Mouse (Mus musculus): ENCODE data around the gene Gm10073. TPM values are rescaled to one million over a fixed set of nuclear protein-coding genes. Genes with fewer than 3 reads are reported as not detected.
"Not testable (repeated sequence)": the region's sequence is repeated elsewhere in the genome, so short reads cannot be mapped to it uniquely, and the experiment has no call there.

The Gm10073 gene
- total RNA-seq, 2 experiments from 2014 or later = 91.0 to 106 TPM

GRCm38 (mm10) chr8:106599265-106599979 lies 26.2 kb upstream of the Gm10073 start:
- no peak for DNase-seq
- intact Hi-C loops (cut with DNase I) = no loop called here

- intact Hi-C loops (cut with DNase I) = no loop called here
- no peak for DNase-seq
Measured at GRCm38 (mm10) chr8:106597067-106597466, 23.8 kb upstream of the Gm10073 start.

DNA sequence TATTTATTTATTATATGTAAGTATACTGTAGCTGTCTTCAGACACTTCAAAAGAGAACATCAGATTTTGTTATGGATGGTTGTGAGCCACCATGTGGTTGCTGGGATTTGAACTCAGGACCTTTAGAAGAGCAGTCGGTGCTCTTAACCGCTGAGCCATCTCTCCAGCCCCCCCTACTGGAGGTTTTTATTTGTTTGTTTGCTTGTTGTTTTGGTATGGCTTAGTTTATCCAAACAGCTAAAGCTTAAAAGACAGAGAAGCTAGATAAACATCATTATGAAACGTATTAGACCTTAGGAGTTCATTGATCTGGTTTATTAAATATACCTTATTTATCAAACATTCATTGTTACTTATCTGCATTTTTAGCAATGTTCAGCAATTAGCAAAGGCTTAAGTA lies 22.4 kb upstream of the Gm10073 start:
- intact Hi-C loops (cut with DNase I); DNase-seq: not testable (repeated sequence)

DNA sequence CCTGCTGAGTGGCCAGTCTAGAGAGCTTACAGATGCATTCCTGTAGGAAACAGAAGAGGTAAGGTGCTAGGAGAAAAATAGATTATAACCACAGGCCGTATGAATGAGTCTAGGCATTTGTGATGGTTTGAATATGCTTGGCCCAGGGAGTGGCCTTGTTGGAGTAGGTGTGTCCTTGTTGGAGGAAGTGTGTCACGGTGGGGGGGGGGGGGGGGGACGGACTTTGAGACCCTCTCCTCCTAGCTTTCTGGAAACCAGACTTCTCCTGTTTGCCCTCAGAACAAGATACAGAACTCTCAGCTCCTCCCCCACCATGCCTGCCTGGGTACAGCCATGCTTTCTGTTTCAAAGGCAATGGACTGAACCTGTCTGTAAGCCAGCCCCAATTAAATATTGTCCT lies 19.2 kb upstream of the Gm10073 start:
- DNase-seq = no peak
- intact Hi-C loops (cut with DNase I) = no loop called here

DNA sequence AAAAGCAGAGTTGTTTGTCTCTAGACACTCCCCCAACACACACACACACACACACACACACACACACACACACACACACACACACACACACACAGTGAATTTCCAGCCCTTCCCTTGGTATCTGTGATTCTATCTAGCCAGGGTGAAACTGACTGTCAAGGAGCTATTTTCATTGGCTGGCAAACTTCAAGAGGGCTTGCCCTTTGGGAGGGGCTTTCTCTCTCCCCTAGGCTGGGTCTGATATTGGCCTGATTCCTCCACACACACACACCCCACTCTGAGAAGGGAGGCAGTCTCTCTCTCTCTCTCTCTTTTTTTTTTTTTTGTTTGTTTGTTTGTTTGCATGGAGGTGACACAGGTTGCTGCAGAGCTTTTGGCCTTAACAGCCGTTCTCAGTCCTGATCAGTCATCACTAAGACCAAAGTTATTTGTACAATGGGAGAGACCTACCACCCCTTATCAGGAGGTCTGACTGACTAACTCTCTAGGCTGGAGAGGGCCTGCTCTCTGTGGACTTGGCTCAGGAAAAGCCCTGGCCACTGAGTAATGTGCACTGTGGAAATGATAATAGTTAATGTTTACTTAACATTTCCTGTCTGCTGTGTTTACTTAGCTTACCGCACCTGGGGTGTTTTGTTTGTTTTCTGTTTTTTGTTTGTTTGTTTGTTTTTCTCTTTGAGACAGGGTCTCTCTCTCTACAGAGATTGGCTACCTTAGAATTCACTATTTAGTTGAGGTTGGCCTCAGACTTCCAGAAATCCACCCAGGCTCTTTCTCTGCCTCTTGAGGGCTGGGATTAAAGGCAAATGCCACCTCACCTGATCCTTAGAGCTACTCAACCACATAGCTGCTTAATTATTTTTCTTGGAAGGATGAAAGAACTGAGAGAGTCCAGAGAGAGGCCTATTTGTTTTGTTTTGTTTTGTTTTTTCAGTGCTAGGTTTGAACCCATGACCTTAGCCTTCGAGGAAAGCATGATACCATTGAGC lies 15.5 kb upstream of the Gm10073 start:
- no peak for DNase-seq
- intact Hi-C loops (cut with DNase I) = no loop called here

DNA sequence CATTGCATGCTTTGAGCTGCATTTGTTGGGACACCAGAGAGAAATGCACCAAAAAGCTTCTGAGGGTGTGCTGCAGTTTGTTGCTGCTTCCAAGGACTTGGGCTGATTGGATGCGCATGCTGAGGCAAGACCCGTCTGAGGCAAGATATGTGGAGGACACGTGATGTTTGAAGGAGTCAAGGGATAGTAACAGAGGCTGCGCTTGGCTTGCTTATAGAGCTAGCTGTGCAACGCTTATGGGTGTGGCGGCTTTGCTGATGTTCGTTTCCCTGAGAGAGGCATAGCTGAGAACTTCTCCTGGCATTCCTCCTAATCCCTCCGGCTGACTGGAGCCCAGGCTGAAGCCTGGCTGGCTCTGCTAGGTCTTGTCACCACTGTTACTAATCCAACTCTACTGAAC lies 13.6 kb upstream of the Gm10073 start:
- no peak for DNase-seq
- intact Hi-C loops (cut with DNase I) = no loop called here

- intact Hi-C loops (cut with DNase I) = no loop called here
- DNase-seq = no peak
Measured at GRCm38 (mm10) chr8:106585671-106586037, 12.4 kb upstream of the Gm10073 start.

DNA sequence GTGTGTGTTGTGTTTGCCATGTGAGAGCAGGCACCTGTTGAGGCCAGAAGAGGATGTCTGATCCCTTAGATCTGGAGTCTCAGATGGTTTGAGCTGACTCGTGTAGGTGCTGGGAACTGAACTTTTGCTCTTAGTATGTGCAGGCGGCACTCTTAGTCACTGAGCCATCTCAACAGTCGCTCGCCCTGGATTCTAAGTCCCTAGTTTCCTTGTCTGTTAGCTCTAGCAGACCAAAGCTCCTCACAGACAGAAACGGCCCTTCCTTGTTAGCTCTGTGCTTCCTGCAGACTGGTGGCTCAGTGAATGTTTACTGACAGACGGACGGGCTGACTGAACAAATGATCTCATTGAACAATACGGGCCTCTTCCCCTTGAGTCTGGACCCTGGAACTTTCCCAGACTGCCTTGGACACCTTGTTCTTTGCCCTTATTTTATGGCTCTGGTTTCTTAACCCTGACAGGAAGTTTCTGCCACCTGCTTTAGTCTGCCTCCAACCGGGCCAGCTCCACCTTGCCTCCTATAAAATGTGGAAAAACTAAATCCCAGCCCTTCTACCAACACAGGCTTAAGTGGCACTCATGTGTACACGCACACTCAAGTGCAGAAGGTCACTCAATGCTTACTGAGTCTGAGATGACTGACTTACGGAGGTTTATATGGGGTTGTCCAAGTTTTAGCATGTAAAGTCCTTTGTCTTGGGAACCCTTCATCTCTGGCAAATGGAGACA lies 11.8 kb upstream of the Gm10073 start:
- DNase-seq = no peak
- intact Hi-C loops (cut with DNase I) = no loop called here

DNA sequence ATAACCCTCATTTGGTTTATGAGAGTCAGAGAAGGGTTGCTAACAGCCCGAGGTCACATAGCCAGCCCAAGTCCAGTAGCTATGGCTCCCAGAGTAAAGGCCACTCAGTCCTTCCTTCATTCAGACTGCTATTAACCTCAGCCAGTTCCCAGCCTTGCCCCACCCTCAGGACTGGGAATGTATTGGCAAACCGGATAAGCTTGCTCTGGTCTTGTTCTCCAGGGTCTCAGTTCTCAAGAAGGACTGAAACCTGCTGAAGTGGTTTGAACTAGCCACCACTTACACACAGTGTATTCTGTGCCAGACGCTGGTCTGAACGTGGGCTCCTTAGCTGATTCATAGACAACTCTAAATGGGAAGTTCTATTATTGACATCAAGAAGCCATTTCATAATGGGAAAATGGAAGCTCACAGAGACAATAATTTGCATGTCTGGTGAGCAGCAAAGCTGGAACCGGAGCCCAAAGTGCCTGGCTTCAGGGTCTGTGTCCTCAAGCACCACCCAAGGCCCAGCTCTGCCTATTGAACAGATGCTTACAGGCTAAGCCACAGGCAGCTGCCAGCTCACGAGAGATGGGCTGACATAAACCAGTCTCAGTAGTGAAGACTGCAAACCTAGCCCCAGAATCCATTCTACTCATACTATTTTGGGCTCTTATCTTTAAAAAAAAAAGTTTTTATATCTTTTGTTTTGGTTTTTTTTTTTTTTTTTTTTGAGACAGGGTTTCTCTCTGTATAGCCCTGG lies 8.3 kb upstream of the Gm10073 start:
- intact Hi-C loops (cut with DNase I) = no loop called here
- no peak for DNase-seq

DNA sequence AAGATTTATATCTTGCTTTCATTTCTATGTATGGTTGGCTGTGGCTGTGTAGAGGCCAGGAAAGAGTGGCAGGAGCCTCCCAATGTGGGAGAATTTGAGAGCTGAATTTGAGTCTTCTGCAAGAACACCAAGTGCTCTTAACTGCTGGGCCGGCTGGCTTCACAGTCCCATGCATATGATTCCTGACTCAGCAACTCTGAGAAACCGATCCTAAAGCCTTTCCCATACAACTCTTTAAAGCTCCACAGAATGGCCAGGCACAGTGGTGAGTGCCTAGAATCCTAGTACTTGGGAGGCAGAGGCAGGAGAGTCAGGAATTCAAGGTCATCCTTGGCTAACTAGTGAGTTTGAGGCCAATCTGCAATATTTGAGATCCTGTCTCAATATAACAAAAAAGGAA lies 6.2 kb upstream of the Gm10073 start:
- intact Hi-C loops (cut with DNase I) = no loop called here

GRCm38 (mm10) chr8:106576849-106577555 lies 3.7 kb upstream of the Gm10073 start:
- intact Hi-C loops (cut with DNase I) = no loop called here
- peak; percentile 7 to 16 for DNase-seq

More for the DNA sequence above, 6.2 kb upstream of the Gm10073 start:
- no peak for DNase-seq

- no peak for DNase-seq
- intact Hi-C loops (cut with DNase I) = no loop called here
Measured at GRCm38 (mm10) chr8:106574283-106574682, 1.0 kb upstream of the Gm10073 start.

DNA sequence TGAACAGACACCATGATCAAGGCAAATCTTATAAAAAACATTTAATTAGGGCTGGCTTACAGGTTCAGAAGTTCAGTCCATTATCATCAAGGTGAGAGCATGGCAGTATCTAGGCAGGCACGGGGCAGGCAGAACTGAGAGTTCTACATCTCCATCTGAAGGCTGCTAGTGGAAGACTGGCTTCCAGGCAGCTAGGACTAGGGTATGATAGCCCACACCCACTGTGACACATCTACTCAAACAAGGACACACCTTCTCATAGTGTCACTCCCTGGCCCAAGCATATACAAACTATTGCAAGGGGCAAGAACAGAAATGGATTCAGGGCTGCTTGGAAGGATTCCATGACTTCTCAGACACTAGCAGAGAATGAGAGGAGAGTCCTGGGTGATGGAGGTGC lies 1.1 kb downstream of the Gm10073 start:
- intact Hi-C loops (cut with DNase I) = not testable (repeated sequence)

DNA sequence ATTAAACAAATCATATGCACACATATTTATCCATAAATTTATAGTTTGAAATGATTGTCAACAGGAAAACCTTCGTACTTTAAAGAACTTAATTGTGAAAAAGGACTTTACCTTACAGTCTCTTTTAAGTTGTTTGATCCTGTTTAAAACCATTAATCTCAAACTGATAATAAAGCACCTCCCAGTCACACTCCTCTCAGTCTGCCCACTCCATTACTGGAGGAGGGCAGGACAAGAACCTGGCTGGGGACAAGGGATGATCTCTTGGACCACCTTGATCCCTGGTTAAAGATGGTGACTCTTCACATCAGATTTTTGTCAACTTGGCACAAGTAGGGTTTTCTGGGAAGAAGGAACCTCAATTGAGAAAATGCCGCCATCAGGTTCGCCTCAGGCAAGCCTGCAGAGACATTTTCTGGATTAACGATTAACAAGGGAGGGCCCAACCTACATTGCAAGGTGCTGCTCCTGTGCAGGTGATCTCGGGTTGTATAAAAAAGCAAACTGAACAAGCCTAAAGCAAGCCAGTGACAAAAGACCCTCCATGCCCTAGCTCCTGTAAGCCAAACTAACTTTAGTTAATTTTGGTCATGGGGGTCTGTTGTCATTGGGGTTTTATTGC lies 1.6 kb downstream of the Gm10073 start:
- intact Hi-C loops (cut with DNase I) = no loop called here
- DNase-seq = no peak

More for the DNA sequence above, 1.1 kb downstream of the Gm10073 start:
- DNase-seq = not testable (repeated sequence)

DNA sequence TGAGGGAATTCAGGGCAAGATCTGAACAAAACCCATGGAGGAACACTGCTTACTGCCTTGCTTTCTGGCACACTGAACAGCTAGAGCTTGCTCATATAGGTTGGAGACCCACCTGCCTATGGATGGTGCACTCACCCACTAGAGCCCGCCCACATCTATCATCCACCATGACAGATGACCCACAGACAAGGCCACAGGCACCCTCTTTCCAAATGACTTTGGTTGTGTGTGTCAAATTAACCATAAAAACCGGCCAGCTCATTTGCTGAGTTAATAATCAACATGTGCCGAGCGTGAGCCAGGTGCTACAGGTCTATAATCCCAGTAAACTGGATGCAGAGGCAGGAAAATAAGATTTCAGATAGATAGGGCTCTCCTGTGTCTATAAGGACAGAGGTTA lies 2.9 kb downstream of the Gm10073 start:
- intact Hi-C loops (cut with DNase I) = no loop called here
- no peak for DNase-seq

DNA sequence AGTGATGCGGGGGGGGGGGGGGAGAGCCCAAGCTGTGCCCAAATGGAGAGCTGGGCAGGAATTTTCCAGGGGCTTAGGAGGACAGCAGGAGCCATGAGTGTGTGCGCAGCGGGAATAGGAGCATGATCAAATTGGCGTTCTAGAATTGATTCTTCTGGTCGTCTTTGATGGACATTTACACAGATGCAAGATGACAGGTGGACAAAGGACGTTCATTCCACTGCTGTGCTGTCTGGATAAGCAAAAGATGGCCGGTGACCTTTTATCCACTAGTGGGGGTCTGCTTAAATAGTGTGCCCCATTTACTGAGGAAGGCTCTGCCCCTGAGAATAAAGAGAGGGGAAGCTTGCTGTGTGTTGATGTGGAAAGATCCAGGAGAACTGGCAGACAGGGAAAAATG lies 4.3 kb downstream of the Gm10073 start:
- no peak for DNase-seq
- intact Hi-C loops (cut with DNase I) = no loop called here

- no peak for DNase-seq
- intact Hi-C loops (cut with DNase I) = loop anchor here (5.0 kb wide), 1 partner anchor 84 kb away; no protein-coding TSS in a partner anchor
Measured at GRCm38 (mm10) chr8:106563691-106564182, 9.5 kb downstream of the Gm10073 start.

GRCm38 (mm10) chr8:106561097-106561865 lies 12.0 kb downstream of the Gm10073 start:
- intact Hi-C loops (cut with DNase I) = loop anchor here (5.0 kb wide), 1 partner anchor 86 kb away; no protein-coding TSS in a partner anchor
- DNase-seq = peak; percentile 42 to 65

Data from heart, postnatal 14 days (tissue).